Mouse (Mus musculus) kidney, postnatal 14 days (tissue): Measurements from ENCODE around the gene Secisbp2l.

Experiments used
- DNase-seq: peaks from one replicate; pipeline ENCODE4 v3.0.0; 2022; ENCODE audit warnings: mixed read lengths

The Secisbp2l gene

DNA sequence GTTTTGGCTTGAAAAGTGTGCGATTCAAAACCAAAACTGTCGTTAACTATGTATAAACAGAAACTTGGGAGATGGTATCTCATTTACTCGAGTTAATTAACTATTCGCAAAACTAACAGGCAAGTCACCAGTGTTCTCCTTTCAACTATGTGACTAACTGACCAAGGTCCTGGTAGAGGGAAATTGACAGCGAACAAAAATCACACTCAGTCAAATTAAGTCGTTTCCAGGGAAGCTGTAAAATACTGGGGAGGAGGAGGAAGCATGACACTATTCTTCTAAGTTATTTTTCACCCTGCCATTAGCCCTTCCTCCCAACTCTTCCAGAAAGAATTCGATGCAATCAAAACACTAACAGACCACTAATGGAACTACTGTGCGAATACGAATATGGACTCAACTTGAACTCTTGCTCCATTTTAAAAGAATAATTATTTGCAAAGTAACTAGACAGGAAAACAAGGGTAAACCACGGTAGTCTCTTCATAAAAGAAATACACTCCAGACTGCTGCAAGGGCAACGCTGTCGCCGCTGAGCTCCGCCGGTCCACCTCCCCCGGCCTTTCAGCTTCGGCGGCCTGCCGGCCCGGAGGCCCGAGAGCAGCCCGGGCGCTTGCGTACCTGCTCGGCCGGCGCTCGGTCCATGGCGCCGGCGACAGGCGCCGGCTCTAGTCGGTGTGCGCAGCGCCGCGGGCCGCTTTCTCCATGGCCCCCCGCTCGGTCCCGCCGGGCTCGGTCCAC lies 522 bp downstream of the Secisbp2l start:
- DNase-seq, result no peak

DNA sequence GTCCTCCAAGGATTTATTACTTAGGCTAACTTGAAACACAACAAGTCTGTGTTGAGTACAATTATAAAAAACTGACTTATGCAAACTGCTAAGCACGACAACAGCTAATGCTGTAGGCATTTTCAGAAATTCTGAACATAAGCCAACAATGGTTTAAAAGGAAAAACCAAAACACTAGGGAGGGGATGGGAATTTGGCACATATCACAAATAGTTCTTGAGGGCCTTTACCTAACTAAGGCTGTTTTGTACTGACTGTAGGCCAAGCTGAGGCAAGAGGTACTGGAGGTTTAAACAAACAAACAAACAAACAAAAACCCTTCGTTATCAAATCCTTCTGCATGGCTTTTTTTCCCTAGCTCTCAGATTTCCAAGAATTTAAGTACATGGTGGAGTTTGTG lies 1.7 kb downstream of the Secisbp2l start:
- DNase-seq, result no peak

DNA sequence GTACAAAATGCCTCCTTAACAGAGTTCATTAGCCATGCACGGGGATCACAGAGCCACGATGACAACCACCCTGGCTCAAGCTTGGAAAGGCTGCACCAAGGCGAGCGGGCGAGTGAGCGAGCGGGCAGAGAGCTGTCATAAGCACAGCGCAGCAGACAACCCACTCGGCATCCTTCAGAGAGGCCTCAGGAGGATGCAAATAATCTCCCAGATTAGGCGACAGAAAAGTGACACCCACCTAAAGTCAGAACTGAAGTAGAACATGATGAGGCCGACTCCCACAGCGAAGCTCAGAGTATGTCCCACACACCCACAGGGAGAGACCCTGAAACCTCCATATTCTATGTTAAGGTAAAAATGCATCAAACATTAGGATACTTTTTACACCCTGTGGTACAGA lies 4.3 kb downstream of the Secisbp2l start:
- DNase-seq, result no peak

DNA sequence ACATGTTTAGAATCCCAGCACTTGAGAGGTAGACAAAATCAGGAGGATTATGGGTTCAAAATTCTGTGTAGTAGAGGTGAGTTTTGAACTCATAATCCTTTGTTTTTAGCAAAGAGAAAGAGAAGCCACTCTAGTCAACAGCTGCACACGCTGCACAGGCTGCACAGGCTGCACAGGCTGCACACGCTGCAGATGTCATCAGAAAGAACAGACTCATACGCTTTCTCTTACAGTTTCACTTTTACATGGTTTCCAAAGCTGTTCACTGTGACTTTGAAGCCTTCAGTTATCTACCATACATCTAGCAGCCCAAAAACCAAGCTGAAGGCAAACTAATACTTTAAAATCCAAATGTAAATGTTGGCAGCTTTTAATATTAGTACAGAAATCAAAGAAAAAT lies 5.7 kb downstream of the Secisbp2l start:
- no peak for DNase-seq

DNA sequence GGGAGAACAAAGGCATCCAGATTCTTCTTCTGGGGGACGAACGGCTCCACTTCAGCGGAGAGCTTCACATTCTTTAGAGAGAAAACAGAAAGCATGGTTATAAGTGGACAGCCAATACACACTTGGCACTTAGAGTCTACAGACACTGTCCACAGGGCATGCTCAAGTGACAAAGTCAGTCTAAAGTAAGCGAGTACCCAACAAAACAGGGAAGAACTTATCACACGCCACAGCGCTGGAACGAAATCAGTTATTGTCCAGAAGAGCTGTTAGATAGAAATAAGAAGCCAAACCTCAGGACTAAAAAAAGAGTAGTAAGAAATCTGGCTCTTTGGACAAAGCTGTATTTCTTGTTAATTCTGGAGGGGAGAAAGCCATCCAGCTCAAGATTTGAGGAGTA lies 7.0 kb downstream of the Secisbp2l start:
- DNase-seq, result no peak

DNA sequence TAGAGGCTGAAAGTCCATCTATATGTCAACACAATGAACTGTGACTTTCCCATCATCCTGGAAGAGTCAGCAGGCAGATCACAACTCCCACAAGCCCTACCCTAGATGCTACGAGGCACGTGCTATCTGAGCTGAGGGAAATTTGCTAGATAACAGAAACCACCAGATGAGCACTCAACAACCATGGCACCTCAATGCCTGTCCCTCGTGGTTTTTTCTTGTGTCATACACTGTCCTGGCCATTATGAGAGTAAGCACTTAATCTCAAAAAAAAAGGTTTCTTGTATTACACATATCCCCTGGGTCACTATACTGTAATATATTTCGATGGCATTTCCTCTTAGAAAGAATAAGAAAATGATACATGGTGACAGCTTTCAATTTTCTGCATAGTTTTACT lies 7.8 kb downstream of the Secisbp2l start:
- no peak for DNase-seq

DNA sequence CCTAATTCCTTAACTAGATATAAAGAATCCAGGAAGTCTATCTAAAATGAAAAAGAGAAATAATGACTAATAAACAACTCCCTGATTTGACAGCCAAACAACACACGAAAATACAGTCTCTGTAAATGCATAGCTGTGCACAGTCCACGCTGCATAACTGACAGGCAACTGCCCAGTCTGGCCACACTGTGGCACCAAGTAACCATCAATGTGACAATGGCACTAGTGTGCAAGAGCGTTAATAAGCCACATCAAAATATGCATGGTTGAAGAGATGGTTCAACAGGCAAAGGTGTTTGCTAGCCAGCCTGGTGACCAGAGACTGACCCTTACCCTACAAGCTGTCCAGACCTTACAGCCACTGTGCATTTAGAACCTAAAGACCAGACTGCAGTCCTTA lies 17.6 kb downstream of the Secisbp2l start:
- no peak for DNase-seq

DNA sequence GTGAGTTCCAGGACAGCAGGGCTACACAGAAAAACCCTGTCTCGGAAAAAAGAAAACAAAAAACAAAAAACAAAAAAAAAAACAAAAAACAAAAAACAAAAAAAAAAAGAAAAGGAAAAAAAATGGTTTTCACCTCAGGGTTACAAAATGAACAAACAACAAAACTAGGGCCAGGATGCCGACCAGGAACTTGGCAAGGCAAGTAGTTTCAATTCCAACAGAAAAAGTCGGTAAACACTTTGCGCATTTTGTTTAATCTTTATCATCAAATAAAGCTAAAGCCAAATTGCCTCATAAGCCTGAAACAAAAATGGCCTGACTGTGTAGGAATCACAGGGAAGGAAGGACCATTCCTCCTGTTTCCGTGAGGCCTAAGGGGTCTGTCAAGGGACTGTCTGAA lies 18.1 kb downstream of the Secisbp2l start:
- no peak for DNase-seq

DNA sequence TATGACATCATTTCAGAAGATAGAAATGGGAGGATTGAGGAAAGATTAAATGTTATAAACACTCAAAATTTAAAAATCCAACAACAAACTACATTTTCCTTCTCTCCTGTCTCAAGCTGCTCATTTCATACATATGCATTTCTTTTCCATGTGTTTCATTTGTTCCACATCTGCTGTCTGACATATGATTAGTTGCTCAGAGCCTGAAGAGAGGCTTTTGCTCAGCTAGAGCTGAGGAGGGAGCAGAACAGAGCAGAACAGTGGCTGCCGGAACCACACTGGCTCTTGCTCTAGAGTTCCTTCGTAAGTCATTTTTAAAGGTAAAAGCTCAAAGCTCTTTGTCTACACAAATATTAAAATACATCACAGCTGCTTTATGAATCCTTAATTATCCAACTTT lies 33.3 kb downstream of the Secisbp2l start:
- DNase-seq, result no peak

DNA sequence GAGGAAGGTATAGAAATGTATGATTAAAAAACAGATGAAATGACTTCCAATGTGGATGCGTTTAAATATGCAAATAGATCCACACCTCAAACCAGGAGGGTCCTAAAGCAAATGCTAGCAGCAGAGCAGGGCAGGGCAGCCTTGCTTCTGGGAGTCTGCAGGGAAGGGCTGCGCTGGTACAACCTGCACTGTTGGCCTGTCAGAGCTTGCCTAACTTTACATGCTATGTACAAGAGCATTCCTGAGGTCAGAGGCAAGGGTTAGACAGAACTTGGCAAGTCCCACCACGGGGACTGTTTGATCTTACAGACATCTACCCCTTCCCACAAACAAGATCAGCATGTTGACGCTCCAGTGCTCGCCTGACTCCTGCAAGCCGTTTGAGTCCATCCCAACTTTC lies 43.3 kb downstream of the Secisbp2l start:
- DNase-seq, result no peak

DNA sequence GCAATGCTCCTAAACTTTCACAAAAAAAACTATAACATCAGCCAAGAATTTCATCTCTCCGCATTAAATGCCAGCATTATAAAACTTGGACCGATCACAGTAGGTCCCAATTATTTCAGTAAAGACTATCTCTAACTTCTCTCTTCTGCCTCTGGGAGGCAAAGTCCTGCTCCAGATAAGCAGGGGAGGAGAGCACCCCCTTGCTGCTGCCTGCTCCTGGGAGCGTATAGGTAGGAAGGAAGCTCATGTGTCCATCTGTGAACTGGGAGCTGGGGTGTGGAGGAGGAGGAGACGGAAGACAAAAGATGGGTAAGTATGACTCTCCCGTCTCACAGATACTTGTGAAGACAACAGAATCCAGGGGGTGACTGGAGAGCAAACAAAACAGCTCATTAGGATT lies 44.0 kb downstream of the Secisbp2l start:
- DNase-seq, result no peak

DNA sequence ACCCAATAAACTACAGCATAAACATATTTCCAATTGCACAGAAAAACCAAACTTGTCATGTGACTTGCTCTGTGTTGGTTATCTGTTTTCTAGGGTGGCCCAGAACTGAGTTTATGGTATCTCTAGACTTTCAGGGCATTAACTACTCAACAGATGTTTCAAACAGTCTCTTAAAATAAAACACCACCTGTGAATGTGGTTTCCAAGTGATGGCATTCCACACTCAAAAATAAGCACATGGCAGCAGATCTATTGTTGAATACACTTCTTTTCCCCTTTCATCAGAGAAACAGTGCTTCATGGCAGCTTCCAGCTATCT lies 46.7 kb downstream of the Secisbp2l start:
- no peak for DNase-seq

DNA sequence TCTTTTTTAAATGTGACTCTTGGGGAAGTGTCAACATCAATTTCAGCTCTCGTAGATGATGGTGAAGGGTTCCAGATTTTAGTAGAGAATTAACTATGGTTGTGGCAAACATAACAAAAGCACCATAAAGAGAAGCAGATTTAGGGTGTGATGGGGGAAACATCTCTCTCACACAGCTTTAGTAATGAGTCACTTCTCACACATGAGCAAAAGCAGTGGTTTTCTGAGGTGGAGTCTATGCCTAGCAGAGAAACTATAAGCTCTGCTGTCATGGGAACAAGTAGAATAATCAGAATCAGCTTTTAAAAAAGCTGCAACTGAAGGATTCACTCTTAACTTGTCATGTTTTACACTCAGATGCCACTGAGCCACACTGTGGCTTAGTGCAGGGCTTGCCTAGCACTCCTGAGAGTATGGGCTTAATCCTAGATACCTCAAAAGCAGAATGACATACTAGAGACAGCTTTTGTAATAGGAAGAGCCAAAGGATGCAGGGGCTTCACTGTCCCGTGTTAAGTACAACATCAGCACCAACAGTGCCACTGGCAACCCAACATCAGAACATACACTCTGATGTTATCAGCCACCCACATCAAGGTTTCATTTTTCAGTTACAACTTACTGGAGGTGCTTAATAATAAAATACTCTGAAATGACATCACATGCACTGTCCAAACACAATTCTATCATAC lies 47.2 kb downstream of the Secisbp2l start:
- no peak for DNase-seq

DNA sequence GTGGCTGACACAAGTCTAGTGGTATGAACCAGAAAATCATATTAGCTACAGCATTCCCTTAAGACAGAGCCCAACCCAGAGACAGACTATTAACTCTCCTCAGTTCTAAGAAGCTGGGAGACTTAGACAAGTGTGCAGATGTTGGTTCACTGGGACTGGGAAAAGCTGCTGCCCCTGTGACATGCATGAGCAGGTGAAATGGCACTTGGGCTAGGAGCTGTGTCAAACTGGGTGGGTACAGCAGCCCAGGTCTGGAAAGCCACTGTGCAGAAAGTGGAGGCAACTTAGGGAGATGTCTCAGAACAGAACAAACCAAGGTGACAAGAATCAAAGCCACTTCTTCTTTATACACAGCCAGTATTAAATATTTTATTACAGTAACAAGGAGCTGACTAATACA lies 47.9 kb downstream of the Secisbp2l start:
- DNase-seq, result no peak

DNA sequence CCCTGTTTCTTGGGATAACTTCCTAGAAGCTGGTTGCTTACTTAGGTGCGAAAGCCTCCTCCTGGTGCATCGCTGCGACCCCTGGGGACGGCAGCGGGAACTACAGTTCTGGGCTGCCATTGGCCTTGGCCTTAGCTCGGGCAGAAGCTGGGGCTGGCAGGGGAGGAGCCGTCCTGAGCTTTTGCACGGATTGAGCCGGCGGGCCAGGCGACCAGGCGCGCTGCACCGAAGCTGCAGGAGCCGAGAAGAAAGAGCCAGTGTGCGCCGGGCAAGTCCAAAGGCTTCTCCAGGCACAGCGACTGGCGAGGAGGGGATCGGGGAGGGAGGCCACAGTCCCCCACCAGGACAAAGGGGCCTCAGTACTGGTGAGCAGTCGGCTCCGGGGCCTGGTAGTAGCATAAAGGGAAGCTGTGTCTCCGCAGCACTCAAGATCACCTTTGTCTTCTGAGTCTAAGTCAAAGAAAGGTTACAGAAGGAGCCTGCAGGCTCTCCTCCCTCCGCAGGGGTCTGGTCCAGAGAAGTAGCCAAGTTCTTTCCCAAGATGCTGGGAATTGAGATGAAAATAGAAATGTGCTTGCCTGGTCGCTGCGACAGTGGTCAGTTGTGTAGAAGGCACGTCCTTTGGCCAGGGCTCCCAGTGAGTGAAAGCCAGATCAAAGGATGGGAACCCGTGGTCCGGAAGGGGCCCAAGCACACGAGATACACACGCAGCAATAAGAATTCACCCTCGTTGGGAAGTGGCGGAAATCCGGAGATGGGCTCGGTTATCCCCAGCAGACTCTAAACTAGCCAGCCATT lies 50.7 kb downstream of the Secisbp2l start:
- peak; percentile 95 for DNase-seq

DNA sequence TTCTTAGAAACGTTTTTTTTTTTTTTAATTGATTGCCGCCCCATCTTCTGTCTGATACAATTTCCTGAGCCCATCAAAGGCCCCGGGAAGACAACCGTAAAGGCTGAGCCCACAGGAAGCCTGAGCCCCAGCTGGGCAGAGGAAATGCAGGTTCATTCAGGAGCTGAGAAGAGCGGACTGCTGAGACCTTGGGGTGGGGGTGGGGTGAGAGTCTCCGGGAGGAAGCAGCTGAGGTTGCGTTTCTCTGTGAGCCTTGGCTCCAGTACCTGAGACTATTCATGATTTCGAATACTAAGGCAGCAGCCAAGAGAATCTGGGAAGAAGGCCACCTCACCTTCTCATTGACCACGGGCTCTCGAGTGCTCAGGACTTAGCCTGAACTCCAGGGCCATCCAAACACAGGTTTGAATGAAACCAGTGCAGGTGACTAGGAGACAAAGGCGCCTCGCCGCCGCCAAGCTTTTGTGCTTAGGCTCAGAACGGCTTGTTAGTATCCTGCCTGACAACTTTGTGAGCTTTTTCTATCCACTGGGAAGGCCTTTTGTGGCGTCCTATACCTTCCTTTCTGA lies 58.0 kb downstream of the Secisbp2l start:
- peak; percentile 27 for DNase-seq

DNA sequence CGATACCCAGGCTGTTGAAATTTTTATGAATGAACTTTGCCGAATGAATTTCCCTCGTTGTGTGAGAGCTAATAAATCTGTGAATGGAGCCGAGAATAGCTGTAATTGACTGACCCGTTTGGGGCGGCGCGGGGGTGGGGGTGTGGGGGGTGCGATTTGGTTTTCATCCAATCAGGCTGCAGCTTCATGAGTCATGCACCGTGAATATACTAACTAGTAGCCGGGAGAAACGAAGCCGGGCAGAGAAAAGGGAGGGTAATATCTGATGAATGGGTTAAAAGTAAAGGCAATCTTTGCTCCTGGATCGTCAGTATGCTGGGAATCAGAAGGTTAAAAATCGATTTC lies 58.6 kb downstream of the Secisbp2l start, which contains the start of gene Shc4:
Gene Shc4, minus strand, starts transcription at position 63 of the 345 bp plus-strand sequence.
- DNase-seq, result peak; percentile 26

DNA sequence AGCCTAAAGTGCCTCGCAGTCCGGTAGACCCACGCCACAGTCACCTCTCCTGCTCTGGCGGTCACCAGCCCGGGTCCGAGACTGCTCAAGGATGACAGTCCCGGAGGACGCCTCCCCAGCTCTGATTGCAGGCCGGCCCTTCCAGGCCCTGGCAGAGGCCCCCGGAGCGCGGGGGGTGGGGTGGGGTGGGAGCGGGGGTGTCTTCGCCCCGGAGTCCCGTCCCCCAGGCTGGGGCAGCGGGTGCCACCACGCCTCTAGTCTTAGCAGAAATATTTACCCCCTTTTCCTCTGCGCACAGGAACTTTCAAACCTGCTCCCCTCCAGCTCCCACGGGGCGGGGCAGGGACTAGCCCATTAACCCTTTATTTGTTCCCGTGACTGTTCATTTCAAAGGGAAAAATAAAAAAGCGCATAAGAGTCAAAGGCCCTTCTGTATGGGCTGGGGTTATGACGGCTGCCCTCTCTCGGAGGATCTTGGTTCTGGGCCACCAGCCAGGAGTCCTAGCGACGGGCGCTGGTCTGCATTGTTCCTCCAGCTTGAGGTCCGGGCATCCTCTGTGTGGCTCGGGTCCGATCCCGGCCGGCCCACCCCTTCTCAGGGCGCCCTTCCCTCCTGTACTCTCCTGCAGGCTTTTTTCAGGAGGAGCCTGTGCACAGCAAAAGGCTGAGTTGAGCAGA lies 59.1 kb downstream of the Secisbp2l start:
- DNase-seq, result peak; percentile 71

DNA sequence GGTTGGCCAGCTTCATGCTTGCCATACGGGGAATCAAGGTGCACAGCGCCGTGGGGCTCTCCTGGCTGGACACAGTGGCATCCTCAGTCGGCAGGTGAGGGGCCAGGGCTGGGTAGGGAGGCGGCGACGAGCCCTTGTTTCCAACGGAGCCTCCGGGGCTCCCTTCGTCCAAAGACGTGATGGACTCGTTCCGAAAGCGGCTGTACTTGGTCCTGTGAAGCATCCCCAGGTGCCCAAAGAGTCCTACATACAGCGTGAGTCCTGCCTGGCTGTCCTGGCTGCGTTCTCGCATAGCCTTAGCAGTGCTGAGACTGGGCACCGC lies 59.6 kb downstream of the Secisbp2l start:
- DNase-seq, result no peak

DNA sequence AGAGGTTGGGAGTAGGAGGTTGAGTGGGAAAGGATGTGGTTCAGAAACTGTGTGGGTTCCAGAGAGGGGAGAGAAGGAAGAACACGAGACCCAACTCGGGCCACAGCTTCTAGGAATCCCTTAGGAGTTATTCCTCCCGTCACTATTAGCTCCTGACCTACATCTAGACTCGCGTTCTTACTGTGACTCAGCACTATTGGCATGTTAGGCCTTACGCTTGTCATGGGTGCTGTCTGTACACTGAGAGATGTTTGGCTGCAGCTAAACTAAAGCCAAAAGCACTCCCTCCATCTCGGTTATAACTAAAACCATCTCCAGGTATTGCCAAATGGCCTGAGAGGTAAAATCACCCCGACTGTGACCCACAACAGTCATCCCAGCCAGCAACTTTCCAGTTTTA lies 66.1 kb downstream of the Secisbp2l start:
- no peak for DNase-seq

DNA sequence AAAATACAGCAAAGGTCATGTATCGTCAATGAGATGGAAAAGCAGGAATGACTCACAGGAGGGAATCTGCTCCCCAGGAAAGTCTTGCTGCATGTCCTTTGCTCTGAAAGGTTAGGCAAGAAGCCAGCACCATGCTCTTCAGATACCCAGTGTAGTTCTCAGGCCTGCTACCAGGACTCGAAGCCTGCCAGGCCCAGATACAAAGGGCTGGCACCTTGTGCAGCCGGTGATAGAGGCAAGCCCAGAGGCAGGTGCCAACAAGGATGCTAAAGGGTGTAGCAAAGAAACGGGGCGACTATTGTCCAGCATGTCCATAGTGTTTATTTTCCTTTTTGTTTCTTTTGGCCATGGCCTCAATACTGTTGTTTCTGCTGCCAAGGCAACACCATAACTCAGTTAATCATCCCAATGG lies 76.2 kb downstream of the Secisbp2l start:
- no peak for DNase-seq

DNA sequence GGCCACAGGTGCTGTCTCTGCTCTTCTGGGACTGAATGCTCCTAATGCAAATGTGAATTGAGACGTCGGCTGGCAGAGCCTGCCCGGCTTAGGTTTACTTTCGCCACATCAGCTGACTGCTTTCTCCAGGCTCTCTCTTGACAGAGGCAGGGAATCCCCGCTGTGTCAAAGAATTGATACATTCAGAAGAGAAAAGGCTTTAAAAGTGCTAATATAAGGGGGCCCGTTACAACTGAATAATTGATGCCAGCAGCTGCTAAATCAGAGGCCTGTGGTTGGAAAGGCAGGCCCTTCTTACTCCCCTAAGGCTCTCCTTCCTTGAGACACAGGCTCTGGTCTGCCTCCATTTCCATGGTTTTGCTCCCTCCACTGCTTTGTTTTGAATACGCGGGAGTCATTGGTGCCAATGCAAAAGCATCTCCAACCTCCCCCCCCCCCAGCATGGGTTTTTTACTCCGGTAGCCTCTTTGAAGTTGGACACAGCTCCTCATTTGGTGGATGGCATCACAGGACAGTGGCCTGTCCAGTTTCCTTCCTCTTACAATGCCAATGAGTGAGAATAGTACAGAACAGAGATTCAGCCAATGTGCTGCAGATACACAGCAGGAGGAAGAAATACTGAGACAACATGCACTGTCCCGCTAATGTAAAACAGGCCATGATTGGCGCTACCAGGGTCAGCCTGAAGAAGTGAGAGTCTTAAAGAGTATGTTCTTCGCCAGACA lies 77.6 kb downstream of the Secisbp2l start:
- DNase-seq, result no peak

DNA sequence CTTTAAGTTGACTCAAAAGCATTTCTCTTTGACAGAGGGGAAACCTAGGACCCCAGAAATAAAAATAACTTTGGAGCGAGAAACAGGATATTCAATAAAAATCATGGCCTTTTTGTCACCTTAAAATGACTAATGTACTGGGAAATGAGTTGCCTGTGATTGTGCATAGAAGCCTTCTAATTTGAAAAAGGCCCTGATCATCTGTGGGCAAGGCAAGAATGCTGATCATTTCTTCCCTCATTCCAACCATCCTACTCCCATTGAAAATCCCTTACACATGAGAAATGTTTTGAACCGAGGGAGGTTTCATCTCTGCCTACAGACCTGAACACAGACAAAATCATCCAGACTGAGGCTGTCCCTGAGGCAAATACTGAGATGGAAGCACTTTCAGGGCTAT lies 79.8 kb downstream of the Secisbp2l start:
- no peak for DNase-seq
